Mouse (Mus musculus): ENCODE results near the gene Sugct. TPM values are rescaled to one million over a fixed set of nuclear protein-coding genes. Genes with fewer than 3 reads are reported as not detected.
"Not testable (repeated sequence)": the region's sequence is repeated elsewhere in the genome, so short reads cannot be mapped to it uniquely, and the experiment has no call there.

Sugct gene
- polyA plus RNA-seq, 1 experiment = 0.42 TPM

DNA sequence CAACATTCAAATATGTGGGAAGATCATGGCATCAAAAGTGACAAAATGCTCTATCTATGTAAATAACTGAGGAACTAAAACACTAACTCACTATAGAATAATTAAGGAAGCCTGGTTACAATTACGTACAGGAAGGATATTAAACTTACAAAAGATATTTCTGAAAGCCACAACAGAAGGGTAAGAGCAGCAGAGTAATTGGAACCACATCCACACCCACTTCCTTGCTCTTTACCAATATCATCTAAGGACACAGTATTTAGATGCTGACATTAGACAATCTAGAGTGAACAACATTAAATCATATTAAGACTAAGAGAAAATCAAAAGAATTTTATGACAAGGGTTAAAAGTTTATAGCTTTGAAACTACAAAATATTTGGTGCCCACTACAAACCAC lies 159.0 kb downstream of the Sugct start:
- Histone ChIP-seq H3K79me3 (ENCODE audit: low read depth) (no peaks in the 10 kb centered on the region), H3ac (ENCODE audit: control insufficient read depth, insufficient read length, low read depth) (no peak overlapping the region), H3K79me2 (ENCODE audit: control insufficient read depth, insufficient read depth) (no peaks in the 10 kb centered on the region), H3K36me3 (ENCODE audit: control insufficient read depth, insufficient read depth) (no peaks in the 10 kb centered on the region), H3K4me3 (ENCODE audit: insufficient read depth, poor library complexity, severe bottlenecking) (no peak overlapping the region), H3K27me3 (ENCODE audit: control insufficient read depth, insufficient read depth, insufficient read length) (no peaks in the 10 kb centered on the region)
- TF ChIP-seq USF1 (IDR thresholded peaks at IDR 0.05; ENCODE audit: low read depth) = no peak
- no peak for TF ChIP-seq MYOD1 (IDR thresholded peaks at IDR 0.05; ENCODE audit: control insufficient read depth, insufficient read length, low read depth)
- no peak for TF ChIP-seq CTCF (IDR thresholded peaks at IDR 0.05; ENCODE audit: control insufficient read depth, insufficient read depth, insufficient read length)
- TF ChIP-seq MYOG (IDR thresholded peaks at IDR 0.05; ENCODE audit: control insufficient read depth, extremely low read depth, insufficient read length) = no peak
- TF ChIP-seq FOSL1 (IDR thresholded peaks at IDR 0.05; ENCODE audit: insufficient read depth, low read length, poor library complexity, severe bottlenecking) = no peak
- TF ChIP-seq MAX (IDR thresholded peaks at IDR 0.05) = no peak
- TF ChIP-seq CEBPB (IDR thresholded peaks at IDR 0.05; ENCODE audit: low read depth) = no peak

DNA sequence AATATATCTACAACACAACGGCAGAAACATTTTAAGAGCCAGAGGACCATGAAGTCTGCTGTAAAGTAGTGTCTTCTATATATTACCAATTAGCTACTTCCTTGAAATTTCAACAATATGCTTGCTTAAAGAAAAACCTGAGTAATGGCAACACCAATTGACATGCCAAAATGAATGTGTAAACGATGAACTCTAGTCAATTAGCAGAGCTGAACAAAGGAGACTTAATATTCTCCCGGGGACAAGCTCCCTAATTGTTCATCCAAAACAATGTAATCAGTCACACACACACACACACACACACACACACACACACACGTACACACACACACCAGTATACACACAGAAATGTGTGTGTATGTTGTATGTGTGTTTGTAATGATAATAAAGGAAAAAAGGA lies 160.5 kb downstream of the Sugct start:
- no peak for TF ChIP-seq CTCF (IDR thresholded peaks at IDR 0.05; ENCODE audit: control insufficient read depth, insufficient read depth, insufficient read length)
- TF ChIP-seq CEBPB (IDR thresholded peaks at IDR 0.05; ENCODE audit: low read depth) = no peak
- no peak for TF ChIP-seq USF1 (IDR thresholded peaks at IDR 0.05; ENCODE audit: low read depth)
- TF ChIP-seq MYOD1 (IDR thresholded peaks at IDR 0.05; ENCODE audit: control insufficient read depth, insufficient read length, low read depth) = no peak
- no peak for TF ChIP-seq FOSL1 (IDR thresholded peaks at IDR 0.05; ENCODE audit: insufficient read depth, low read length, poor library complexity, severe bottlenecking)
- TF ChIP-seq MAX (IDR thresholded peaks at IDR 0.05) = no peak
- no peak for TF ChIP-seq MYOG (IDR thresholded peaks at IDR 0.05; ENCODE audit: control insufficient read depth, extremely low read depth, insufficient read length)
- no peaks in the 10 kb centered on the region for H3K79me2 ChIP-seq (ENCODE audit: control insufficient read depth, insufficient read depth)
- no peaks in the 10 kb centered on the region for H3K36me3 ChIP-seq (ENCODE audit: control insufficient read depth, insufficient read depth)
- no peak overlapping the region for H3ac ChIP-seq (ENCODE audit: control insufficient read depth, insufficient read length, low read depth)
- H3K79me3 ChIP-seq (ENCODE audit: low read depth) = no peaks in the 10 kb centered on the region
- no peaks in the 10 kb centered on the region for H3K27me3 ChIP-seq (ENCODE audit: control insufficient read depth, insufficient read depth, insufficient read length)
- H3K4me3 ChIP-seq (ENCODE audit: insufficient read depth, poor library complexity, severe bottlenecking) = no peak overlapping the region

DNA sequence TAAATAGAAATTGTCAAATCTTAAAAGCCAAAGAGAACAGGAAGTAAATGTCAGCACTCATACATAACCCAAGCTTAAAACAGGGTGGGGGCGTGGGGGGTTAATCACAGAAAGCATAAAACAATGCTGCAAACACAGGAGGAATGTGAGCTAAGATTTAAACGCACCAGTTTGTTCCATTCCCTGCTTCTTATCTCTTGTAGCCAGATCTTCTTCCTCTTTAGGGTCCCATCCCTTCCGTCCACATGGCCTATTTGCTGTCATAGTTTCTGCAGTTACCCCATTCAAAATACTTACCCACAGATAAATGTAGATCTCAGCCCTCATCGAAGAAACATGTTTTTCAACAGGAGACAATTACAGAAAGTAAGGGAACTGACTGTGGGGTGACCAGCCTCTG lies 160.9 kb downstream of the Sugct start:
- Histone ChIP-seq H3K27me3 (ENCODE audit: control insufficient read depth, insufficient read depth, insufficient read length) (no peaks in the 10 kb centered on the region), H3K4me3 (ENCODE audit: insufficient read depth, poor library complexity, severe bottlenecking) (no peak overlapping the region), H3K79me3 (ENCODE audit: low read depth) (no peaks in the 10 kb centered on the region), H3K36me3 (ENCODE audit: control insufficient read depth, insufficient read depth) (no peaks in the 10 kb centered on the region), H3K79me2 (ENCODE audit: control insufficient read depth, insufficient read depth) (no peaks in the 10 kb centered on the region), H3ac (ENCODE audit: control insufficient read depth, insufficient read length, low read depth) (no peak overlapping the region)
- TF ChIP-seq USF1 (IDR thresholded peaks at IDR 0.05; ENCODE audit: low read depth) (no peak), MAX (IDR thresholded peaks at IDR 0.05) (no peak), FOSL1 (IDR thresholded peaks at IDR 0.05; ENCODE audit: insufficient read depth, low read length, poor library complexity, severe bottlenecking) (no peak), MYOD1 (IDR thresholded peaks at IDR 0.05; ENCODE audit: control insufficient read depth, insufficient read length, low read depth) (no peak), CEBPB (IDR thresholded peaks at IDR 0.05; ENCODE audit: low read depth) (no peak), CTCF (IDR thresholded peaks at IDR 0.05; ENCODE audit: control insufficient read depth, insufficient read depth, insufficient read length) (no peak), MYOG (IDR thresholded peaks at IDR 0.05; ENCODE audit: control insufficient read depth, extremely low read depth, insufficient read length) (no peak)

DNA sequence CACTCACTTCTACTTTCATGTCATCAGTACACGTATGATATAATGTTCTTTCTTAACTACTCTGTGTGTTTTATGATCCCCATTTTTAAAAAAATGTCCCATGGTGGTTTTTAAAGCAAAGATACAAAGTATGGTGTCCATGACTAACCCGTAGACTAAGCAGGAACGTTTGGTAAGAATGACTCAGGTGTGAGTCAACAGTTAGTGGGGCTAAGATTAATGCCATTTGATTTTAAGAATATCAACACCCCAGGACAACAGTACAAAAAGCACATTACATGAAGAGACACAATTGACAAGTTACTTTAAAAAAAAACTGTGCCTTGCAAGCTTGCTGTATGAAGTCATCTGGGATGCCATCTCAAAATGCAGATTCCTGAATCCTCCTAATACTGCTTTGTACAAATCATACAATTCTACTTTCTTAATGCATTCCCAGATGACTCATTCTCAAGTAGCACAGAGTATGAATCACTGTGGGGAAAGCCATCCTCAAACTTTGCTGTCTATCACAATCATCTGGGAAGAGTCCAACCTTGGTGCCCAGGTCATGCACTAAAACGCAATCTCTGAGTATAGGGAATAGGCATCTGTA lies 184.1 kb downstream of the Sugct start:
- H3ac ChIP-seq (ENCODE audit: control insufficient read depth, insufficient read length, low read depth) = no peak overlapping the region
- H3K27me3 ChIP-seq (ENCODE audit: control insufficient read depth, insufficient read depth, insufficient read length) = no peaks in the 10 kb centered on the region
- no peaks in the 10 kb centered on the region for H3K79me2 ChIP-seq (ENCODE audit: control insufficient read depth, insufficient read depth)
- TF ChIP-seq CTCF (IDR thresholded peaks at IDR 0.05; ENCODE audit: control insufficient read depth, insufficient read depth, insufficient read length) (no peak), FOSL1 (IDR thresholded peaks at IDR 0.05; ENCODE audit: insufficient read depth, low read length, poor library complexity, severe bottlenecking) (peak; percentile 85), MYOG (IDR thresholded peaks at IDR 0.05; ENCODE audit: control insufficient read depth, extremely low read depth, insufficient read length) (no peak), CEBPB (IDR thresholded peaks at IDR 0.05; ENCODE audit: low read depth) (peak; percentile 38), MAX (IDR thresholded peaks at IDR 0.05) (no peak), MYOD1 (IDR thresholded peaks at IDR 0.05; ENCODE audit: control insufficient read depth, insufficient read length, low read depth) (no peak), USF1 (IDR thresholded peaks at IDR 0.05; ENCODE audit: low read depth) (no peak)
- H3K36me3 ChIP-seq (ENCODE audit: control insufficient read depth, insufficient read depth) = no peaks in the 10 kb centered on the region
- no peak overlapping the region for H3K4me3 ChIP-seq (ENCODE audit: insufficient read depth, poor library complexity, severe bottlenecking)
- no peaks in the 10 kb centered on the region for H3K79me3 ChIP-seq (ENCODE audit: low read depth)

DNA sequence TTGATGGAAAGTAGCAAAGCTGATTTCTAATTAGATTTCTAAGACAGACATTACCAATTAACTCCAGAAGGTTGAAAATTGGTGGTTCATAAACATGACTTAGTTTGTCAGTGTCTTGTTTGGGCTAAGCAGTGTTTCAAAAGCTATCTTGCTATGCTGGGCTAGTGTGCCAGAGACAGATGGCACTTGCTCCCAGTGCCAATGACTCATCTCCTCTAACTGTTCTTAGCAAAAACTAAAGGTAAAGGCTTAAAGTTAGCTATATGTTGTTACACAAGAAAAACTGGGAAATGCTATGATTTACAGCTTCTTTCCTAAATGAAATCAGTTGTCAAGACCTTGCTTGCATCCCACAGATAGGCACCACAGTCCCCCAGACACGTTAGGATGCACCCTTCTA lies 200.4 kb downstream of the Sugct start:
- Histone ChIP-seq H3K79me3 (ENCODE audit: low read depth) (no peaks in the 10 kb centered on the region), H3K36me3 (ENCODE audit: control insufficient read depth, insufficient read depth) (no peaks in the 10 kb centered on the region), H3K27me3 (ENCODE audit: control insufficient read depth, insufficient read depth, insufficient read length) (no peaks in the 10 kb centered on the region), H3K79me2 (ENCODE audit: control insufficient read depth, insufficient read depth) (no peaks in the 10 kb centered on the region), H3K4me3 (ENCODE audit: insufficient read depth, poor library complexity, severe bottlenecking) (no peak overlapping the region), H3ac (ENCODE audit: control insufficient read depth, insufficient read length, low read depth) (no peak overlapping the region)
- peak; percentile 11 for TF ChIP-seq CEBPB (IDR thresholded peaks at IDR 0.05; ENCODE audit: low read depth)
- TF ChIP-seq CTCF (IDR thresholded peaks at IDR 0.05; ENCODE audit: control insufficient read depth, insufficient read depth, insufficient read length) = no peak

- Histone ChIP-seq H3K27me3 (ENCODE audit: control insufficient read depth, insufficient read depth, insufficient read length) (no peaks in the 10 kb centered on the region), H3K36me3 (ENCODE audit: control insufficient read depth, insufficient read depth) (no peaks in the 10 kb centered on the region), H3K79me3 (ENCODE audit: low read depth) (no peaks in the 10 kb centered on the region), H3K79me2 (ENCODE audit: control insufficient read depth, insufficient read depth) (no peaks in the 10 kb centered on the region), H3ac (ENCODE audit: control insufficient read depth, insufficient read length, low read depth) (no peak overlapping the region), H3K4me3 (ENCODE audit: insufficient read depth, poor library complexity, severe bottlenecking) (no peak overlapping the region)
- TF ChIP-seq MAX (IDR thresholded peaks at IDR 0.05) (peak; percentile 29), CTCF (IDR thresholded peaks at IDR 0.05; ENCODE audit: control insufficient read depth, insufficient read depth, insufficient read length) (no peak), CEBPB (IDR thresholded peaks at IDR 0.05; ENCODE audit: low read depth) (peak; percentile 19), MYOD1 (IDR thresholded peaks at IDR 0.05; ENCODE audit: control insufficient read depth, insufficient read length, low read depth) (peak; percentile 16), FOSL1 (IDR thresholded peaks at IDR 0.05; ENCODE audit: insufficient read depth, low read length, poor library complexity, severe bottlenecking) (no peak), USF1 (IDR thresholded peaks at IDR 0.05; ENCODE audit: low read depth) (no peak), MYOG (IDR thresholded peaks at IDR 0.05; ENCODE audit: control insufficient read depth, extremely low read depth, insufficient read length) (no peak)
Measured at GRCm38 (mm10) chr13:17494056-17494574, 201.2 kb downstream of the Sugct start.

DNA sequence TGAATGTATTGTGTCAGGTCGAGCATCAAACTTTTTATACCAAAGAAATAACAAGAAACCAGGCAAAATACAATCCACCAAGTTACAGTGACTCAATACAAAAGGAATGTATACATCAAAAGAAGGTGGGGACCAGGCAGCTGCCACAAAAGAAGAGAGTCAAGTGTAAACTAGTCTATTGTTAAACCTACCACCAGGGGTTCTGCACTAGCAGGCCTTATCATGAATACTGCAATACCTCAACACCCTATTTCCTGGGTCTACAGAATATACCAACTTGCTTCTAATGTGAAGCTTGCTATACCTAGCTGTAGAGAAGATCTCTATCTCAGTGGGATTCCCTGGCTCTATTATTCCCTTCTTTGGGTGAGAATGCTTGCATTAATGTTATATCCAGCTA lies 237.4 kb downstream of the Sugct start:
- H3K36me3 ChIP-seq (ENCODE audit: control insufficient read depth, insufficient read depth); H3K79me3 ChIP-seq (ENCODE audit: low read depth); H3K4me3 ChIP-seq (ENCODE audit: insufficient read depth, poor library complexity, severe bottlenecking); H3K79me2 ChIP-seq (ENCODE audit: control insufficient read depth, insufficient read depth); H3K27me3 ChIP-seq (ENCODE audit: control insufficient read depth, insufficient read depth, insufficient read length); H3ac ChIP-seq (ENCODE audit: control insufficient read depth, insufficient read length, low read depth): not testable (repeated sequence)

Measured in C2C12 (cell line).